Mouse (Mus musculus) E14TG2a.4 (cell line): ENCODE measurements around the gene Ccdc136.

Experiments
- CTCF ChIP-seq: conservative IDR thresholded peaks from 2 replicates; pipeline ENCODE4 v1.5.1; 2014; ENCODE audit warnings: low read length
- NANOG ChIP-seq: IDR thresholded peaks from 2 replicates; pipeline ENCODE4 v1.6.1; 2014; ENCODE audit warnings: borderline replicate concordance, low read length, mixed read lengths
- POU5F1 ChIP-seq: IDR thresholded peaks from 2 replicates; pipeline ENCODE4 v1.6.1; 2014; ENCODE audit warnings: low read length, borderline replicate concordance

- TF ChIP-seq CTCF (no peak), POU5F1 (no peak), NANOG (no peak)
Measured at GRCm38 (mm10) chr6:29426331-29426730, 30.2 kb downstream of the Ccdc136 start.
